Mouse (Mus musculus) bone marrow, adult 2 months (tissue): ENCODE data around the gene Nt5c1a. TPM values are rescaled to one million over a fixed set of nuclear protein-coding genes. Genes with fewer than 3 reads are reported as not detected.

Experiments used
- H3K27ac ChIP-seq: fragments of 200-500 bp; 2 replicates; pipeline ENCODE4 v1.5.1; 2012; ENCODE audit warnings: low read depth, mild to moderate bottlenecking, control low read depth, inconsistent platforms, low read length; ENCODE audit not compliant: control insufficient read depth, poor library complexity, insufficient read depth
- H3K4me1 ChIP-seq: fragments of 200-500 bp; 2 replicates; pipeline ENCODE4 v1.6.1; 2011; ENCODE audit warnings: low read length; ENCODE audit not compliant: control insufficient read depth, insufficient read depth
- H3K4me3 ChIP-seq: fragments of 200-500 bp; replicated peaks from 2 replicates; pipeline ENCODE3; 2011; ENCODE audit warnings: mild to moderate bottlenecking, low read depth, low read length, control low read depth; ENCODE audit not compliant: control insufficient read depth
- CTCF ChIP-seq: fragments of 200-500 bp; IDR thresholded peaks from 2 replicates; pipeline ENCODE4 v1.5.1; 2011; ENCODE audit warnings: low read length, control low read depth; ENCODE audit not compliant: control insufficient read depth, insufficient read depth
- POLR2A ChIP-seq: fragments of 200-500 bp; IDR thresholded peaks from 2 replicates; pipeline ENCODE4 v1.6.1; 2011; ENCODE audit warnings: low read depth, mild to moderate bottlenecking, control low read depth, low read length, borderline replicate concordance; ENCODE audit not compliant: control insufficient read depth
- WGBS: fragments of 180-500 bp; shearing (Covaris S2); methylation state at CpG from one replicate; pipeline ENCODE4 v1.1.7; 2018; 5-methylcytosine and 5-hydroxymethylcytosine counted together
- polyA plus RNA-seq: library from polyadenylated mRNA; stranded (reverse); fragments of >200 nt; gene quantifications from 2 replicates; pipeline ENCODE4 v1.2.4, GENCODE M21; 2011; ENCODE audit warnings: low replicate concordance; ENCODE audit not compliant: missing spikeins, insufficient read depth, insufficient read length

Nt5c1a gene
- polyA plus RNA-seq, 1 experiment: not detected

- Histone ChIP-seq H3K27ac (no peak overlapping the region), H3K4me1 (no peaks in the 10 kb centered on the region; the same call in 1 of the 2 replicates), H3K4me3 (no peak overlapping the region)
- TF ChIP-seq POLR2A (no peak), CTCF (no peak)
- 75% methylated on average over 7 of the region's 7 CpGs for WGBS
These were observed 46.0 kb downstream of the Nt5c1a start for GRCm38 (mm10) chr4:123247147-123247880.

GRCm38 (mm10) chr4:123248971-123249567 is 47.8 kb downstream of the Nt5c1a start:
- no peak overlapping the region for H3K4me3 ChIP-seq
- H3K4me1 ChIP-seq: no peaks in the 10 kb centered on the region; the same call in 1 of the 2 replicates
- H3K27ac ChIP-seq: no peak overlapping the region
- WGBS: 81% methylated on average over 7 of the region's 7 CpGs
- TF ChIP-seq POLR2A (no peak), CTCF (no peak)

- 81% methylated on average over 5 of the region's 5 CpGs for WGBS
These were observed 50.9 kb downstream of the Nt5c1a start for GRCm38 (mm10) chr4:123252214-123252613.

GRCm38 (mm10) chr4:123254617-123255016 is 53.3 kb downstream of the Nt5c1a start:
- Histone ChIP-seq H3K27ac (no peak overlapping the region), H3K4me1 (no peaks in the 10 kb centered on the region; the same call in 1 of the 2 replicates), H3K4me3 (no peak overlapping the region)
- no peak for TF ChIP-seq CTCF
- TF ChIP-seq POLR2A: no peak
- WGBS: 14% methylated on average over 5 of the region's 5 CpGs

More at GRCm38 (mm10) chr4:123252214-123252613, 50.9 kb downstream of the Nt5c1a start:
- no peak for TF ChIP-seq POLR2A
- TF ChIP-seq CTCF: no peak
- Histone ChIP-seq H3K27ac (no peak overlapping the region), H3K4me1 (no peaks in the 10 kb centered on the region; the same call in 1 of the 2 replicates), H3K4me3 (no peak overlapping the region)

- Histone ChIP-seq H3K27ac (no peak overlapping the region), H3K4me3 (no peak overlapping the region), H3K4me1 (no peaks in the 10 kb centered on the region)
- TF ChIP-seq POLR2A (no peak), CTCF (no peak)
- WGBS: 14% methylated on average over 8 of the region's 8 CpGs
These were observed 58.9 kb downstream of the Nt5c1a start for GRCm38 (mm10) chr4:123260071-123260746.

- 57% methylated on average over 5 of the region's 5 CpGs for WGBS
- H3K4me3 ChIP-seq: no peak within 1 kb of the TSS
- TF ChIP-seq POLR2A (no peak), CTCF (no peak)
- no peaks in the 10 kb centered on the region for H3K4me1 ChIP-seq
- H3K27ac ChIP-seq: no peak within 1 kb of the TSS
These were observed 60.6 kb downstream of the Nt5c1a start, which contains the start of gene Pabpc4 for GRCm38 (mm10) chr4:123261721-123262401. TSS of gene Pabpc4 (plus strand) at chr4:123262351.

Other genes with a start within 250 kb of the Nt5c1a start
- not detected in 2 replicates for gene Mfsd2a, start 240.3 kb upstream of the Nt5c1a start, polyA plus RNA-seq
- 0.40 and 0.60 TPM in 2 replicates for gene Mycl, start 205.9 kb upstream of the Nt5c1a start, polyA plus RNA-seq
- gene Trit1, start 184.9 kb upstream of the Nt5c1a start, polyA plus RNA-seq: 7.3 and 12.3 TPM in 2 replicates
- not detected in 2 replicates for gene Bmp8b, start 96.3 kb upstream of the Nt5c1a start, polyA plus RNA-seq
- 0.56 TPM in 1 of 2 replicates, not detected in the other for gene Oxct2b, start 85.2 kb upstream of the Nt5c1a start, polyA plus RNA-seq
- 23.6 and 30.0 TPM in 2 replicates for gene Ppie, start 61.6 kb upstream of the Nt5c1a start, polyA plus RNA-seq
- gene Hpcal4, start 18.3 kb upstream of the Nt5c1a start, polyA plus RNA-seq: not detected in 2 replicates
- 0.77 and 0.84 TPM in 2 replicates for gene Heyl, start 32.1 kb downstream of the Nt5c1a start, polyA plus RNA-seq
- 147 and 150 TPM in 2 replicates for gene Pabpc4, start 60.8 kb downstream of the Nt5c1a start, polyA plus RNA-seq
- not detected in 2 replicates for gene Oxct2a, start 122.1 kb downstream of the Nt5c1a start, polyA plus RNA-seq
- gene Bmp8a, start 141.7 kb downstream of the Nt5c1a start, polyA plus RNA-seq: not detected in 2 replicates